Mouse (Mus musculus) CD4-positive, CD25-positive, alpha-beta regulatory T cell, adult 4 months (primary cell): ENCODE results near the gene Zmym2. TPM values are rescaled to one million over a fixed set of nuclear protein-coding genes. Genes with fewer than 3 reads are reported as not detected.
"Not testable (repeated sequence)": the region's sequence is repeated elsewhere in the genome, so short reads cannot be mapped to it uniquely, and the experiment has no call there.

Experiments used
- ATAC-seq: one replicate; pipeline ENCODE4 v1.8.0; 2017
- polyA plus RNA-seq, 2 experiments: library from polyadenylated mRNA; unstranded; fragments of 100-300 nt; shearing (Covaris generic); gene quantifications; one replicate each; pipeline ENCODE4 v1.2.1; 2017

The Zmym2 gene
- polyA plus RNA-seq = 10 to 100 TPM; 63.5 to 69.4 TPM

- peak; percentile 33 for ATAC-seq
Observed at GRCm38 (mm10) chr14:56886594-56887513, at the start of gene Zmym2. Gene Zmym2 (plus strand): TSS chr14:56886653.

GRCm38 (mm10) chr14:56844033-56844432 is 42.4 kb upstream of the Zmym2 start:
- ATAC-seq = no peak

- ATAC-seq = no peak
Observed at GRCm38 (mm10) chr14:56844507-56844906, 41.9 kb upstream of the Zmym2 start.

GRCm38 (mm10) chr14:56848322-56848721 is 38.1 kb upstream of the Zmym2 start:
- ATAC-seq = no peak

GRCm38 (mm10) chr14:56849681-56850080 is 36.8 kb upstream of the Zmym2 start:
- ATAC-seq = no peak

GRCm38 (mm10) chr14:56864041-56864440 is 22.4 kb upstream of the Zmym2 start:
- ATAC-seq = no peak

GRCm38 (mm10) chr14:56864641-56865040 is 21.8 kb upstream of the Zmym2 start:
- ATAC-seq = no peak

GRCm38 (mm10) chr14:56865112-56865511 is 21.3 kb upstream of the Zmym2 start:
- not testable (repeated sequence) for ATAC-seq

- ATAC-seq = no peak
Observed at GRCm38 (mm10) chr14:56873525-56873924, 12.9 kb upstream of the Zmym2 start.

- ATAC-seq = no peak
Observed at GRCm38 (mm10) chr14:56875586-56876159, 10.8 kb upstream of the Zmym2 start.

GRCm38 (mm10) chr14:56881271-56881670 is 5.2 kb upstream of the Zmym2 start:
- ATAC-seq = no peak

- ATAC-seq = no peak
Observed at GRCm38 (mm10) chr14:56883431-56883830, 3.0 kb upstream of the Zmym2 start.

GRCm38 (mm10) chr14:56885308-56885771 is 1.1 kb upstream of the Zmym2 start:
- ATAC-seq = peak; percentile 46

GRCm38 (mm10) chr14:56885986-56886593 is 363 bp upstream of the Zmym2 start:
- peak; percentile 82 for ATAC-seq

GRCm38 (mm10) chr14:56887514-56887880 is 1.0 kb downstream of the Zmym2 start:
- peak; percentile 0 for ATAC-seq

- ATAC-seq = peak; percentile 60
Observed at GRCm38 (mm10) chr14:56887887-56888286, 1.4 kb downstream of the Zmym2 start.

GRCm38 (mm10) chr14:56888416-56888815 is 2.0 kb downstream of the Zmym2 start:
- ATAC-seq = no peak

- ATAC-seq = no peak
Observed at GRCm38 (mm10) chr14:56894417-56894816, 8.0 kb downstream of the Zmym2 start.

GRCm38 (mm10) chr14:56896521-56896920 is 10.1 kb downstream of the Zmym2 start:
- no peak for ATAC-seq

- ATAC-seq = no peak
Observed at GRCm38 (mm10) chr14:56897475-56897874, 11.0 kb downstream of the Zmym2 start.

GRCm38 (mm10) chr14:56899656-56900055 is 13.2 kb downstream of the Zmym2 start:
- no peak for ATAC-seq

- no peak for ATAC-seq
Observed at GRCm38 (mm10) chr14:56903039-56903438, 16.6 kb downstream of the Zmym2 start.

- ATAC-seq = no peak
Observed at GRCm38 (mm10) chr14:56905696-56906095, 19.2 kb downstream of the Zmym2 start.
